Mouse (Mus musculus): ENCODE measurements around the gene Aspn. TPM values are rescaled to one million over a fixed set of nuclear protein-coding genes. Genes with fewer than 3 reads are reported as not detected.

Gene Aspn
- total RNA-seq, 1 experiment, result not detected

- no peaks in the 10 kb centered on the region for H3K4me1 ChIP-seq (ENCODE audit: control insufficient read depth in 2 of 2, insufficient read depth in 2 of 2, low read length in 2 of 2, poor library complexity in 1 of 2)
- H3K4me3 ChIP-seq (ENCODE audit: insufficient read depth in 1 of 2, low read depth in 1 of 2, low read length in 2 of 2, poor library complexity in 1 of 2, severe bottlenecking in 1 of 2), result no peak overlapping the region
- in situ Hi-C loops (cut with MboI; ENCODE audit: low sequenced_read_pairs in 2 of 2, unreplicated experiment in 2 of 2), result no loop called here
- TF ChIP-seq MAFK (IDR thresholded peaks at IDR 0.05; ENCODE audit: insufficient read depth, low read depth, low read length) (no peak), HCFC1 (IDR thresholded peaks at IDR 0.05; ENCODE audit: borderline replicate concordance, insufficient read depth, low read length) (no peak), ZNF384 (IDR thresholded peaks at IDR 0.05; ENCODE audit: low read depth, low read length) (no peak), ZC3H11A (IDR thresholded peaks at IDR 0.05; ENCODE audit: borderline replicate concordance, low read depth, low read length) (no peak), CHD2 (IDR thresholded peaks at IDR 0.05; ENCODE audit: low read depth, low read length) (no peak)
- no peak overlapping the region for H3K9ac ChIP-seq (ENCODE audit: insufficient read depth, low read depth, low read length, poor library complexity, severe bottlenecking)
- DNase-seq (ENCODE audit: low read depth, low spot score), result no peak
- H3K36me3 ChIP-seq (ENCODE audit: control insufficient read depth, insufficient read depth, low read length, poor library complexity, severe bottlenecking), result no peaks in the 10 kb centered on the region
- no peak overlapping the region for H3K27ac ChIP-seq (ENCODE audit: insufficient read depth, low read depth, low read length, poor library complexity, severe bottlenecking)
- H3K9me3 ChIP-seq (ENCODE audit: control insufficient read depth, insufficient read depth, low read depth, low read length), result no peaks in the 10 kb centered on the region
Measured at GRCm38 (mm10) chr13:49546517-49546916, 2.3 kb downstream of the Aspn start.

GRCm38 (mm10) chr13:49547563-49548150, 3.4 kb downstream of the Aspn start:
- H3K4me1 ChIP-seq (ENCODE audit: control insufficient read depth in 2 of 2, insufficient read depth in 2 of 2, low read length in 2 of 2, poor library complexity in 1 of 2), result no peaks in the 10 kb centered on the region
- H3K27ac ChIP-seq (ENCODE audit: insufficient read depth, low read depth, low read length, poor library complexity, severe bottlenecking), result no peak overlapping the region
- H3K9ac ChIP-seq (ENCODE audit: insufficient read depth, low read depth, low read length, poor library complexity, severe bottlenecking), result no peak overlapping the region
- H3K36me3 ChIP-seq (ENCODE audit: control insufficient read depth, insufficient read depth, low read length, poor library complexity, severe bottlenecking), result no peaks in the 10 kb centered on the region
- TF ChIP-seq CHD2 (IDR thresholded peaks at IDR 0.05; ENCODE audit: low read depth, low read length) (no peak), ZNF384 (IDR thresholded peaks at IDR 0.05; ENCODE audit: low read depth, low read length) (no peak), MAFK (IDR thresholded peaks at IDR 0.05; ENCODE audit: insufficient read depth, low read depth, low read length) (no peak), ZC3H11A (IDR thresholded peaks at IDR 0.05; ENCODE audit: borderline replicate concordance, low read depth, low read length) (no peak), HCFC1 (IDR thresholded peaks at IDR 0.05; ENCODE audit: borderline replicate concordance, insufficient read depth, low read length) (no peak)
- no peak for DNase-seq (ENCODE audit: low read depth, low spot score)
- in situ Hi-C loops (cut with MboI; ENCODE audit: low sequenced_read_pairs in 2 of 2, unreplicated experiment in 2 of 2), result no loop called here
- H3K9me3 ChIP-seq (ENCODE audit: control insufficient read depth, insufficient read depth, low read depth, low read length), result no peaks in the 10 kb centered on the region
- H3K4me3 ChIP-seq (ENCODE audit: insufficient read depth in 1 of 2, low read depth in 1 of 2, low read length in 2 of 2, poor library complexity in 1 of 2, severe bottlenecking in 1 of 2), result no peak overlapping the region

GRCm38 (mm10) chr13:49549616-49550015, 5.4 kb downstream of the Aspn start:
- DNase-seq (ENCODE audit: low read depth, low spot score), result no peak
- Histone ChIP-seq H3K4me1 (ENCODE audit: control insufficient read depth in 2 of 2, insufficient read depth in 2 of 2, low read length in 2 of 2, poor library complexity in 1 of 2) (no peaks in the 10 kb centered on the region), H3K9ac (ENCODE audit: insufficient read depth, low read depth, low read length, poor library complexity, severe bottlenecking) (no peak overlapping the region), H3K9me3 (ENCODE audit: control insufficient read depth, insufficient read depth, low read depth, low read length) (no peaks in the 10 kb centered on the region), H3K27ac (ENCODE audit: insufficient read depth, low read depth, low read length, poor library complexity, severe bottlenecking) (no peak overlapping the region), H3K36me3 (ENCODE audit: control insufficient read depth, insufficient read depth, low read length, poor library complexity, severe bottlenecking) (no peaks in the 10 kb centered on the region), H3K4me3 (ENCODE audit: insufficient read depth in 1 of 2, low read depth in 1 of 2, low read length in 2 of 2, poor library complexity in 1 of 2, severe bottlenecking in 1 of 2) (no peak overlapping the region)
- in situ Hi-C loops (cut with MboI; ENCODE audit: low sequenced_read_pairs in 2 of 2, unreplicated experiment in 2 of 2), result no loop called here
- TF ChIP-seq ZC3H11A (IDR thresholded peaks at IDR 0.05; ENCODE audit: borderline replicate concordance, low read depth, low read length) (no peak), HCFC1 (IDR thresholded peaks at IDR 0.05; ENCODE audit: borderline replicate concordance, insufficient read depth, low read length) (no peak), MAFK (IDR thresholded peaks at IDR 0.05; ENCODE audit: insufficient read depth, low read depth, low read length) (no peak), ZNF384 (IDR thresholded peaks at IDR 0.05; ENCODE audit: low read depth, low read length) (no peak), CHD2 (IDR thresholded peaks at IDR 0.05; ENCODE audit: low read depth, low read length) (no peak)

- Histone ChIP-seq H3K36me3 (ENCODE audit: control insufficient read depth, insufficient read depth, low read length, poor library complexity, severe bottlenecking) (no peaks in the 10 kb centered on the region), H3K9me3 (ENCODE audit: control insufficient read depth, insufficient read depth, low read depth, low read length) (no peaks in the 10 kb centered on the region), H3K27ac (ENCODE audit: insufficient read depth, low read depth, low read length, poor library complexity, severe bottlenecking) (no peak overlapping the region), H3K4me1 (ENCODE audit: control insufficient read depth in 2 of 2, insufficient read depth in 2 of 2, low read length in 2 of 2, poor library complexity in 1 of 2) (no peaks in the 10 kb centered on the region), H3K9ac (ENCODE audit: insufficient read depth, low read depth, low read length, poor library complexity, severe bottlenecking) (no peak overlapping the region), H3K4me3 (ENCODE audit: insufficient read depth in 1 of 2, low read depth in 1 of 2, low read length in 2 of 2, poor library complexity in 1 of 2, severe bottlenecking in 1 of 2) (no peak overlapping the region)
- TF ChIP-seq HCFC1 (IDR thresholded peaks at IDR 0.05; ENCODE audit: borderline replicate concordance, insufficient read depth, low read length), result no peak
- TF ChIP-seq CHD2 (IDR thresholded peaks at IDR 0.05; ENCODE audit: low read depth, low read length), result no peak
- no peak for TF ChIP-seq ZC3H11A (IDR thresholded peaks at IDR 0.05; ENCODE audit: borderline replicate concordance, low read depth, low read length)
- TF ChIP-seq ZNF384 (IDR thresholded peaks at IDR 0.05; ENCODE audit: low read depth, low read length), result no peak
- no peak for TF ChIP-seq MAFK (IDR thresholded peaks at IDR 0.05; ENCODE audit: insufficient read depth, low read depth, low read length)
- in situ Hi-C loops (cut with MboI; ENCODE audit: low sequenced_read_pairs in 2 of 2, unreplicated experiment in 2 of 2), result no loop called here
- no peak for DNase-seq (ENCODE audit: low read depth, low spot score)
Measured at GRCm38 (mm10) chr13:49554519-49554918, 10.3 kb downstream of the Aspn start.
